13 mouse cellular contexts compared by ENCODE assay signal in genomic region chr6:23129201-23129600, GRCm38 (mm10). TPM values are rescaled to one million over a fixed set of nuclear protein-coding genes. Genes with fewer than 3 reads are reported as not detected.
A peak's percentile ranks its signal among the peaks of the same experiment; 100 is the strongest.
DNase-seq lines count a peak whose midpoint lies in the region; ATAC-seq and TF ChIP-seq lines count a peak whose summit lies in the region.
"Had no signal": no experiment of that assay in that cellular context is flagged by ENCODE, and none has a peak within 500 bp of the region (broad histone marks: within the 10 kb centered on the region; RNA-seq: fewer than 3 reads in every experiment).

No protein-coding gene starts in this region.

- no peak overlapping the region for H3K4me2 ChIP-seq in forebrain, embryonic 14.5 days (ENCODE audit: low read length)
- H3K4me2 ChIP-seq in forebrain, embryonic 12.5 days = no peak overlapping the region
- no peak overlapping the region for H3K4me2 ChIP-seq in limb, embryonic 13.5 days (replicated peaks)
- no peak overlapping the region for H3K4me2 ChIP-seq in lung, postnatal 0 days (replicated peaks; ENCODE audit: low read depth, low read length)
- H3K4me2 ChIP-seq: heart, embryonic 13.5 days; liver, embryonic 13.5 days had no signal

- intact Hi-C loops in heart, postnatal 25 days (cut with DNase I) = no loop called here

- H3K36me3 ChIP-seq in forebrain, embryonic 14.5 days (ENCODE audit: control insufficient read depth, insufficient read depth, low read length) = no peaks in the 10 kb centered on the region
- no peaks in the 10 kb centered on the region for H3K36me3 ChIP-seq in forebrain, embryonic 12.5 days (replicated peaks)
- H3K36me3 ChIP-seq in limb, embryonic 13.5 days = no peaks in the 10 kb centered on the region
- H3K36me3 ChIP-seq in limb, embryonic 10.5 days = no peaks in the 10 kb centered on the region
- no peaks in the 10 kb centered on the region for H3K36me3 ChIP-seq in lung, postnatal 0 days (ENCODE audit: insufficient read depth, low read length)
- H3K36me3 ChIP-seq: heart, embryonic 13.5 days; liver, embryonic 13.5 days had no signal

- peak; percentile 60 for DNase-seq in forebrain, embryonic 14.5 days (ENCODE audit: low spot score)
- DNase-seq in limb, embryonic 10.5 days (ENCODE audit: low spot score) = no peak
- DNase-seq in heart, postnatal 25 days (ENCODE audit: low spot score) = peak; percentile 1
- peak; percentile 58 for DNase-seq in lung, postnatal 0 days (ENCODE audit: low spot score)
- no peak for DNase-seq in cerebellum, adult 11-12 months
- no peak for DNase-seq in embryo, embryonic 10.5 days (ENCODE audit: low spot score)
- DNase-seq: cerebellum, adult 11 months; liver, embryonic 13.5 days; retina, postnatal 1 day had no signal

- H3K9ac ChIP-seq in forebrain, embryonic 14.5 days (ENCODE audit: low read length) = no peak overlapping the region
- H3K9ac ChIP-seq in forebrain, embryonic 12.5 days = no peak overlapping the region
- H3K9ac ChIP-seq in limb, embryonic 13.5 days = no peak overlapping the region
- no peak overlapping the region for H3K9ac ChIP-seq in lung, postnatal 0 days (replicated peaks; ENCODE audit: low read depth)
- H3K9ac ChIP-seq: heart, embryonic 13.5 days; liver, embryonic 13.5 days had no signal

- TF ChIP-seq EP300 in lung, postnatal 0 days (IDR thresholded peaks at IDR 0.05) = no peak

- no peak overlapping the region for H3K4me3 ChIP-seq in forebrain, embryonic 14.5 days (ENCODE audit: low read depth, low read length)
- H3K4me3 ChIP-seq in forebrain, embryonic 12.5 days (replicated peaks) = no peak overlapping the region
- H3K4me3 ChIP-seq in limb, embryonic 13.5 days = no peak overlapping the region
- no peak overlapping the region for H3K4me3 ChIP-seq in limb, embryonic 10.5 days
- no peak overlapping the region for H3K4me3 ChIP-seq in lung, postnatal 0 days (ENCODE audit: low read depth, low read length)
- H3K4me3 ChIP-seq: heart, embryonic 13.5 days; liver, embryonic 13.5 days had no signal

- TF ChIP-seq CTCF in lung, postnatal 0 days (IDR thresholded peaks at IDR 0.05) = no peak

- H3K27ac ChIP-seq in forebrain, embryonic 14.5 days (ENCODE audit: low read depth, low read length) = no peak overlapping the region
- no peak overlapping the region for H3K27ac ChIP-seq in forebrain, embryonic 12.5 days
- H3K27ac ChIP-seq in limb, embryonic 13.5 days = no peak overlapping the region
- H3K27ac ChIP-seq in limb, embryonic 10.5 days = no peak overlapping the region
- no peak overlapping the region for H3K27ac ChIP-seq in lung, postnatal 0 days (ENCODE audit: low read length)
- H3K27ac ChIP-seq: heart, embryonic 13.5 days; liver, embryonic 13.5 days had no signal

- 50% methylated on average over 4 of the region's 4 CpGs for WGBS in forebrain, embryonic 14.5 days
- 71% methylated on average over 4 of the region's 4 CpGs for WGBS in forebrain, embryonic 12.5 days
- whole genome bisulfite sequencing in limb, embryonic 13.5 days = 48% methylated on average over 4 of the region's 4 CpGs
- WGBS in limb, embryonic 10.5 days = 69% methylated on average over 4 of the region's 4 CpGs
- WGBS in lung, postnatal 0 days = 36% methylated on average over 4 of the region's 4 CpGs

- no peaks in the 10 kb centered on the region for H3K27me3 ChIP-seq in forebrain, embryonic 14.5 days (replicated peaks; ENCODE audit: control insufficient read depth, insufficient read depth, low read length)
- 0 out of 2 replicates have a peak, but pooled peaks cover 4% of the 10 kb centered on the region for H3K27me3 ChIP-seq in forebrain, embryonic 12.5 days
- H3K27me3 ChIP-seq in limb, embryonic 13.5 days = 0 out of 2 replicates have a peak, but pooled peaks cover 6% of the 10 kb centered on the region
- peaks cover 7% of the 10 kb centered on the region; the same call in 1 of the 2 replicates for H3K27me3 ChIP-seq in limb, embryonic 10.5 days (ENCODE audit: low read depth, poor library complexity, severe bottlenecking)
- H3K27me3 ChIP-seq in lung, postnatal 0 days (replicated peaks; ENCODE audit: insufficient read depth, low read length) = no peaks in the 10 kb centered on the region
- H3K27me3 ChIP-seq: liver, embryonic 13.5 days had no signal

- H3K9me3 ChIP-seq in forebrain, embryonic 14.5 days (replicated peaks; ENCODE audit: control insufficient read depth, low read length) = no peaks in the 10 kb centered on the region
- no peaks in the 10 kb centered on the region for H3K9me3 ChIP-seq in forebrain, embryonic 12.5 days
- no peaks in the 10 kb centered on the region for H3K9me3 ChIP-seq in limb, embryonic 13.5 days
- H3K9me3 ChIP-seq in limb, embryonic 10.5 days (replicated peaks) = no peaks in the 10 kb centered on the region
- no peaks in the 10 kb centered on the region for H3K9me3 ChIP-seq in lung, postnatal 0 days (ENCODE audit: low read length)
- H3K9me3 ChIP-seq: heart, embryonic 13.5 days; liver, embryonic 13.5 days had no signal

- peaks cover 5% of the 10 kb centered on the region; the same call in 1 of the 2 replicates for H3K4me1 ChIP-seq in forebrain, embryonic 14.5 days (ENCODE audit: control insufficient read depth, insufficient read depth, low read length)
- peaks cover 12% of the 10 kb centered on the region for H3K4me1 ChIP-seq in forebrain, embryonic 12.5 days
- H3K4me1 ChIP-seq in limb, embryonic 13.5 days = peaks cover 27% of the 10 kb centered on the region
- peaks cover 31% of the 10 kb centered on the region for H3K4me1 ChIP-seq in limb, embryonic 10.5 days
- no peaks in the 10 kb centered on the region for H3K4me1 ChIP-seq in lung, postnatal 0 days (ENCODE audit: insufficient read depth, low read depth, low read length)

- no peak for ATAC-seq in forebrain, embryonic 14.5 days
- ATAC-seq in forebrain, embryonic 12.5 days (ENCODE audit: low FRiP score) = no peak
- 0 out of 2 replicates have a peak, but pooled peaks have one; percentile 3 for ATAC-seq in limb, embryonic 13.5 days (ENCODE audit: low FRiP score, low read depth)
- 0 out of 2 replicates have a peak, but pooled peaks have one; percentile 16 for ATAC-seq in lung, postnatal 0 days
- ATAC-seq: intestine, postnatal 0 days had no signal

RNA-seq across cellular contexts. Expression of gene Aass, which starts 3.6 kb away (rescaled TPM):
- polyA plus RNA-seq in forebrain, embryonic 14.5 days (2014; fragmentation: Nextera tagmentation; extraction: Ambion mirVana) = 0.74 and 0.94 TPM in 2 replicates
- polyA plus RNA-seq in forebrain, embryonic 12.5 days (2016; fragmentation: Nextera tagmentation; extraction: Ambion mirVana) = 1.5 and 1.6 TPM in 2 replicates
- polyA plus RNA-seq in limb, embryonic 13.5 days (2015; fragmentation: Nextera tagmentation; extraction: Ambion mirVana) = 5.0 and 5.2 TPM in 2 replicates
- polyA plus RNA-seq in limb, embryonic 10.5 days (2016; fragmentation: Nextera tagmentation; extraction: Ambion mirVana) = 4.0 and 7.5 TPM in 2 replicates
- under 1 TPM; 0.13 to 0.17 TPM for total RNA-seq in heart, postnatal 25 days (2021)
- 1.8 and 1.9 TPM in 2 replicates for polyA plus RNA-seq in lung, postnatal 0 days (2015; fragmentation: Nextera tagmentation; extraction: Ambion mirVana)

Comparison
In these comparisons a context has a peak if more than half of its experiments do, and no peak if none do; other contexts are left out.
1. ATAC-seq: peak in limb, embryonic 13.5 days (single experiment) and lung, postnatal 0 days (single experiment); none in forebrain, embryonic 14.5 days (single experiment) and forebrain, embryonic 12.5 days (single experiment).
2. DNase-seq: peak in forebrain, embryonic 14.5 days (single experiment), heart, postnatal 25 days (single experiment) and lung, postnatal 0 days (single experiment); none in limb, embryonic 10.5 days (single experiment), cerebellum, adult 11-12 months (single experiment) and embryo, embryonic 10.5 days (single experiment).